Mouse (Mus musculus) erythroblast, adult 5-6 weeks (primary cell): Measurements from ENCODE around the gene Itgb2l. TPM values are rescaled to one million over a fixed set of nuclear protein-coding genes. Genes with fewer than 3 reads are reported as not detected.

ENCODE experiments used
- ATAC-seq: replicated peaks from 2 replicates; pipeline ENCODE4 v1.8.0; 2016; ENCODE audit warnings: moderate number of reproducible peaks, mild to moderate bottlenecking, moderate TSS enrichment, inconsistent platforms; ENCODE audit not compliant: poor library complexity, low FRiP score, severe bottlenecking
- total RNA-seq, 2 experiments: library from RNA; stranded (forward) in 1 of 2; stranded (reverse) in 1 of 2; fragments of 150-400 nt in 1 of 2; fragments of 200-764, 138-1000 nt in 1 of 2; gene quantifications; 2 replicates each; pipeline versions ENCODE4 v1.2.3 to v1.2.4; 2015 to 2017; ENCODE audit warnings: low replicate concordance in 2 of 2

The Itgb2l gene
- total RNA-seq, 2 experiments from 2014 or later = 29.6 to 42.7 TPM

DNA sequence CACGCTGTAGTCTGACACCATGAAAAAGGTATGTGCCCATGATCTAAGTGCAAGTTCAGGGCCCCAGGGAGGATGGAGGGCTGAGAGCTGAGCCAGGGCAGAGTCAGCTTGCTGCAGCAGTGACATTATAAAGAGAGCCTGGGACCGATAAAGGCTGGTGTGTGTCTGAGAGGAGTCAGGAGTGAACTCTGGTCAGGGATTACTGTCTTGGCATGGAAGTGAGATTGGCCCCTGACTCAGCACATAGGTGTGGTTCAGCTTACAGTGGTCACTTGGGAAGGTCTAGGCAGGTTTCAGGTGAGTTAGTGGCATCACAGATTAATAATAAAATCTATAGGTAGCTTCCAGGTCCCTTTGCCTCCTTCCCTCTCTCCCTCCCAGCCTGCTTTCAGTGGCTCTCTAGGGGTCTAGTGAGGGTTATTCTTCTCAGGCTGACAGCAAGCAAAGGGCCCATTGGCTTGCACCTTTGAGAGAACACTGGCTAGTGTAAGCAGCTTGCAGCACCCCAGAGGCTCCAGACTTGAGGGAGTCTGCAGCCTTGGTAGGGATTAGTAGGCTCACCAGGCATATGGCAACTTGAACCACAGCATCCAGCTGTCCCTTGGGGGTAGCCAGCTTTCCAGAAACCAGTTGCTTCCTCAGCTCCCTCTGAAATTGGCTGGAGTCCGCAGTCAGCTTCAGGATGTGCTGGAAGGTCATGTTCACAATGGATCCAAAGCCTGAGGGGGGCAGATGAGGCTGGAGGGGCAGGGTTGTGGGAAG is 9.2 kb downstream of the Itgb2l start:
- ATAC-seq = no peak

DNA sequence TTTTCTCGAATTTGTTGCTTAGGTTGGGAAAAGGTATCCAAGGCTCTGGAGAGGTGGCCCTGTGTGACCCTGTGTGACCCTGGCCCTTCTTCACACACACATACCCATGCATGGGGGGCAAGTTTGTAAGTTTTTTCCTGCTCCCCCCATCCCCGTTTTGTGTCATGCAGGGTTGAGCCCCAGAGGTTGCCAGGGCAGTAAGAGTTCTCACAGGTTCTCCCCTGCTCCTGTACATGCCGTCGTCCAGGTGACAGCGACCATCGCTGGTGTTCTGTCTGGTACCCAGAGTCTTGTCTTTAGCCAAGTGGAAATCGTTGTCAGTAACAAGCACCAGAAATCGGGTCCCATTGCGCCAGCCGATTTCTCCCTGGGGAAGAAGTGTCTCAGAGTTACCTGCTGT is 10.2 kb downstream of the Itgb2l start:
- ATAC-seq = no peak

DNA sequence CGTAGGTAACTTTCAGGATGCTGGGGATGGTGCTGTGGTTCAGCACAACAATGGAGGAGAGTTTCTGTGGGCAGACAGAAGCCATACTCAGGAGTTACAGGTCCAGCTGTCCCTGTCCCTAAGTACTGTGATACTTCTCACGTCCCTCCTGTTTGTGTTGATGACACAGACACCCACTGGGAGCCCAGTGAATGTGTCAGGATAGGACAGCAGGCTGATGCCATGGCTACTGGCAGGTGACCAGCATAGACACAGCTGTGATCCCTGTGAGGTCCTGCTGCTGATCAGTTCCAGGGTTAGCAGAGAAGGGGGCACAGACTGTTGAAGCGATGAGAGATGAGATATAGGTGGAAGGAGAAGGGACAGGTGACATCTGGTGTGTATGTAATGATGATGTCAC is 14.4 kb downstream of the Itgb2l start:
- no peak for ATAC-seq

DNA sequence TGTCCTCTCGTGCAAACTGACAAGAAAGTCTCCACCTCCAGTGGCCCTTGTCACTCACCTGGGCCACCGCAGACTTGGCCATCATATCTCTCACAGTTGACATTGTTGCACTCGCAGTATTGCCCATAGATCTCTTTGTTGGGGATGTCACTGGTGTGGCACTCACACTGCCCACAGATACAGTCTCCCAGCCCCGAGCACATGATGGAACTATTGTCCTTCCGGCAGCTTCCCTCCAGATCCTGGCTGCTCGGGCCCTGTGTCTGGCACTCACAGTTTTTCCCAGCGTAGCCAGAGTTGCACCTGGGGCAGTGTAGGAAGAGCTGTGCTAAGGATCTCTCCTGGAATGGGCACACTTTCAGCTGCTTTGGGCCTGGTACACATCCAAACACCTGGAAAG is 16.7 kb downstream of the Itgb2l start:
- ATAC-seq = no peak

DNA sequence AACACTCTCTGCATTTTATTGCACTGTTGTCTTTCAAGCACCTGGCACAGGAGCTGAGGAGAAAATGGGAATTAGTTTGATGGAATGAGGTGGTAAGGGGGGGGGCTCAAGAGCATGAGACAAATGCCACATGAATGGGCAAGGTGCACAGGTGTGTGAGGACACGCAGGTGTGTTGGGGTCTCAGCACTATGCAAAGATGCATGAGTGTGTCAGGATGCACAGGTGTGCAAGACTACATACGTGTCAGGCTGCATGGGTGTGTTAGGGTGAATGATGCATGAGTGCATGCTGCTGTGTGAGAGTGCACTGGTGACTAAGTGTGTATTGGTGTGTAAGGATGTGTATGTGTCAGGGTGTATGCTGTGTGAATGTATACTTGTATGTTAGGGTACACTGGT is 18.4 kb downstream of the Itgb2l start:
- no peak for ATAC-seq

DNA sequence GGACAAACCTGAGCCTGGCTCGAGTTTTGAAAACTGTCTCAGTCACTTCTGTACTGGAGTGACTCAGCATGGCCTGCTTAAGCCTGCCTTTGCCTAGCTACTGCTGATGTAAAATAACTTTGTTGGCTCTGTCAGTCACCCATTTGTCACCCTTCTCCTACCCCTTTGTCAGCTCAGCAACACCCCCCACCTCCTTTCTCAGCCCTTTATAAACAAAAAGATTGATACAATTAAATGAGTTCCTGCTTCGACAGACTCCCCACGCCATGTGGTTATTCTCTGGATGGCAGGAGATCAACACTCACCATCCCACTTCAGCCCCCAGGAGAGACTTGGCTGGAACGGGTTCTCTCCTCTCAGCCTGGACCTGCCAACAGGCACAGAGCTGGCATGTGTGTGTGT is 35.4 kb downstream of the Itgb2l start:
- ATAC-seq = no peak

DNA sequence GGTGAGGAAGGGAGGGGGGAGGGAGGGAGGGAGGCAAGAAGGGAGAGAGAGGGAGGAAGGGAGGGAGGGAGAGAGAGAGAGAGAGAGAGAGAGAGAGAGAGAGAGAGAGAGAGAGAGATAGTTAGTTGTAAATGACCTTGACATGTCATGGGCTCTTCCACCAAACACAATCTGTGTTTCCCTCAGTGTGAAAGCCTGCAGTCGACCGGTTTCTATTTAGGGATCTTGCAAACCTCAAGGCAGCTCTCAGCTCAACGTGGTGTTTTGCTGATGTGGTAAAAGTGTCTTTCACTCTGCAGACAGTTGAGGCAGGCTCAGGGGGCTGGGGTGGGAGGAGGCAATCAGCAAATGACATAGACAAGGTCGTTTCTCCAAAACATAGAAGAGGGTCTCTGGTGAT is 37.1 kb downstream of the Itgb2l start:
- no peak for ATAC-seq

DNA sequence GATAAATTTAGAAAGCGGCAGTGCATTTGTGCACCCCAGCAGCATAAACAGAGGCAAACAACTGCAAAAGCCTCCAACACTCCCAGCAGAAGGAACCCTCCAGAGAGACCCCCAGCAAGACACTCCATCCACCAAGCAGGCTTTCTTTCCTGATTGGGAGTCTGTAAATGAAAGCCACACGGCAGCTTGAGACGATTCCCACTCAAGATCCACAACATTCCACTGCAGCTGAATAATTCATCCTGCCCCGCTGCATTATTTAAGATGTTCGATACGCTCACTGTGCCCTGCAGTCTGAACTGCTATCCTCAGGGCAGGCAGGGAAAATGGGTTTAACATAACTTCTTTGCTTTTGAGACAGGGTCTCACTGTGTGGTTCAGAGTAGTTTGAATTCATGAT is 41.1 kb downstream of the Itgb2l start:
- ATAC-seq = no peak

DNA sequence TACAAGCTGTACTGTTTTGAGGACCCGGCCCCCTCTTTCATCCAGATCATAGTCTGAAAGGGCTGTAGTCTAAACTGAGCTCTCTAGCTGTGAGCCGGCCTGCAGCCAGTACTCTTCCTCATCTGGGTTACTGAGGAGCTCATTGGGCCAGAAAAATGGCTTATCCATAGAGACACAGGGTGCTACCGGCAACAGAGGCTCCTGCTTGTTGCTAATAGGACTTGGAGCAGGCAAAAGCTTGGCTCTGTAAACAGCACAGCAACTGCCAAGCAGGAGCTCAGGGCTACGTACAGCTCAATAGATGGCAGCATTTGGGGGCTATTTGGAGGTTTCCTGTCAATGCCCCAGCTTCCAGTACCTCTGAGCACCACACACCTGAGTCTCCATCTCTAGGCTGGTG is 43.4 kb downstream of the Itgb2l start:
- no peak for ATAC-seq

DNA sequence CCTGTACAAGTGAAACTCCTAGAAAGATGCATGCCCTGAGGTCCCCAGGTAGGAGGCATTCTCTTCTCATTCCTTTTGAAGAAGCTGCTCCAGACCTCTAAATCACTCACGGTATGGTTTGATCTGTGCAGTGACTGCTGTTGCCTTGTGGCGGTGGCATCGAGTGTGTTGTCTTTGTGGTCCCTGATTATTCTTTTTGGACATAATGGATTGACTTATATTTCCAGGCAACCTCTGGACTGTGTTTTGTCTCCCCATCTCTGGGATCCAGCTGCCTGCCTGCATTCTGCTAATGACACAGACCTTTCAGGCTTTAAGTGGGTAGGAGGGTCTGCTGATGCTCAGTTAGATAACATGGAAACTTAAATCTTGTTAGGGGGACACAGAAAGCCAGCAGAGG is 44.6 kb downstream of the Itgb2l start:
- ATAC-seq = no peak

DNA sequence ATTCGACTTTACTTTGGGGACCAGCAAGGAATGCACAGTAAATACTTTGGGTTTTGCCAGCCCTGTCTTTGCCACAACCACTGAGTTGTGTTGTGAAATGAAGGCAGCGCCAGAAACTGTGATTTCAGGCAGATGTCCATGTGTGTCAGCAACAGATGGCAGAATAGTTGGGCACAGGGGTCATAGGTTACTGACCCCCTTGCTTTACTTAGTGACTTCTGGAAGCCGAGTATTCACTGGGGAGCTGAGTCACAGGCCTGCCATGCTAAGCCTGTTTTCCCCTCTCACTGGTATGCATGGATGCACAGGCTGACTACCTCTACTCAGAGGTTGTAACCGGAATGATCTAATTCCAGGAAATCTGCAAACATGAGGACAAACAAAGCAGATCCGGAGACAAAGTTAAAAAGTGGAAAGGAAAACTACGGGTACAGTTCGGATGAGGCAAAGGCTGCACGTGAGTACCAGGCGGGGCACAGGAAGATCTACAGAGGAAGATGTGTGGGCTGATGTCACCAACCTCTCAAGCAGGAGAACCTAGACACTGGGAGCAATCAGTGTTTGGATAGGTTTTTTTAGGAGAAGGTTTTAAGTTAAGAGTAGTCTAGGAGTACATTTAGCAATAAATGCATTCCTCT is 47.3 kb downstream of the Itgb2l start:
- ATAC-seq = no peak

DNA sequence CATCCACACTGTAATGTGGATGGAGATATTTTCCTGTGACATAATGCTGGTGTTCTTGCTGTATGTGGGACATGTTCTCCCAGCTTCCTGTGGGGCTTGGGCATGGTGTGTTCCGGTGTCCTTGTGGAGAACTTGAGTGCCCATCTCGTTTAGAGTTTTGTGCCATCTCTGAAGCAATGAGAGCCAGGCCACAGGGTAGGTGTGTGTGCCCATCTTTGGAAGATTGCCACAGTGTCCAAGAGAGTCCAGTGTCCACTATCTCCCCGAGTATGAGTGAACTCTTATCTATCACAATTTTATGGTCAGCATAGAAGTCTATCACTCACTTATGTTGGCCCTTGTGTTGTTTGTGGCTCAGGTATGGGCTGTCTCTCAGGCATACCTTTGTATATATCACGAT is 47.9 kb downstream of the Itgb2l start:
- no peak for ATAC-seq

DNA sequence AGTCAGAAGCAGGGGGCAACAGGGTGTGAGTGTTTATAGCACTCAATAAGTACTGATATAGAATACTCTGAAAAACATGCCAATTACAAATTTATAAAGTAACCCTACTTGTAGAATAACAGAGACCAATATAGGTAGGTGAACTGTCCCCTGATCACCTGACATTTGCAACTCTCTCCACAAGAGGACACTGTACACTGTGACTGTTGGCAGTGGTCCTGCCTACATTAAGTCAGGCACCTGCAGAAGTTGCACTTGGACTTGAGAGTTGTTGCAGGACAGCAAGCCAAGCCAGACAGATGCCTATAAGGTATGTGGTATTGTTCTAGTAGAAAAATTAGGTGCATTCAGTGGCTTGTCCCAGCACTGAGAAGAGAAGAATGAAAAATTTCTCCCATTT is 52.3 kb downstream of the Itgb2l start:
- no peak for ATAC-seq

DNA sequence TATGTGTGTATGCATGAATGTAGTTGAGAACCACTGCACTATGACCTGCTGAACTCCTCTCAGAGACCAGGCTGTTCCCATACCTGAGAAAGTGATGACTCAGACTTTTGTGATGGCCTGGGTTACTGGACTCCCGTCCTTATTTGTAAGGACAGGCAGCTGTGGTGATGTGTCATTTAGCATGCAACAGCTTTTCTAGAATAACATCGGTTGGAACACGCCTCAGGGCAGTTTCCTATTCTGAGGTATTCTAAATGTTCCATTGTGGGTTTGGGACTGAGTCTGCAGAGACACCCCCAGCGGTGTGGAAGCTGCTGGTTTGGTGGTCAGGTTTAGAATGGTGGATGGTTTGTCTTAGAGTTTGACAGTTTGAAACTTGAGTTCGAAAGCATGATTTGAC is 54.9 kb downstream of the Itgb2l start:
- ATAC-seq = no peak

DNA sequence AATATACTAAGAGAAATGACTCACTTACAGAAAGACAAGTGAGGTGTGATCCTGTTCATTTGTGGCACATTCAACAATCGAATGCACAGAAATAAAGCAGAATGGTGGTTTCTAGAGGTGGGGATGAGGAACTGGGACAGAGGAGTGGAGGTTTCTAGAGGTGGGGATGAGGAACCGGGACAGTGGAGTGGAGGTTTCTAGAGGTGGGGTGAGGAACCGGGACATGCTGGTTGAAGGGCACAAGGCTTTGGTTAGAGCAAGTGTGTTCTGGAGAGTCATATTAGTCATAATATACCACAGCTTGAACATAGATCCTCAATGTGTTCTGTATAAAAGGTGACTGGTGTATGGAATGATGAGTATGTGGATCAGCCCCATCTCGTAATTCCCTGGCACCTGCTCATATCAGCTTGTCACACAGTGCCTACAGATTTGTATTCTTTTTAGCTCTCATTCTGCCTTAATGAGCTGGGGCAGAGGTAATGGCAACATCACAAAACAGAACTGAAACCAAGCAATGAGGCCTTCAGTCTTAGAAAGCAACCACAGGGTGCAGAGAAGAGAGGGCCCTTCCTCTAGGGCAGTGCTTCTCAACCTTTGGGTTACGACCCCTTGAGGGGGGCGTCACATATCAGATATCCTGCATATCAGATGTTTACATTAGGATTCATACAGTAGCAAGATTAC is 55.6 kb downstream of the Itgb2l start:
- no peak for ATAC-seq

DNA sequence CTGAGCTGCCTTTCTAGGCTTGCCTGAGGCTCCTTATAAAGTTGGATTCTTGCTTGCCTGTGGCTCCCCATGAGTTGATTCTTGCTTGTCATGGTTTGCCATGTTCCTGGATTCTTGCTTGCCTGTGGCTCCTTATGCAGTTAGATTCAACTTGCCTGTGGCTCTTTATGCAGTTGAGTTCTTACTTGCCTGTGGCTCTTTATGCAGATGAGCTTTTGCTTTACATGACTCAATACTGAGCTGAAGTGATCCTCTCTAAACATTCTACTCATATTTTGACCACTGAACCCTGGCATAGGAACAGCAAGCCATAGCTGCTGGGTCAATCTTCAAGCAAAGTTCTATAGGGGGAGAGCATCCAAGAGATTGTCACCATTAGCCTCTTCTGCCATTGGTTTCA is 58.7 kb downstream of the Itgb2l start:
- no peak for ATAC-seq

DNA sequence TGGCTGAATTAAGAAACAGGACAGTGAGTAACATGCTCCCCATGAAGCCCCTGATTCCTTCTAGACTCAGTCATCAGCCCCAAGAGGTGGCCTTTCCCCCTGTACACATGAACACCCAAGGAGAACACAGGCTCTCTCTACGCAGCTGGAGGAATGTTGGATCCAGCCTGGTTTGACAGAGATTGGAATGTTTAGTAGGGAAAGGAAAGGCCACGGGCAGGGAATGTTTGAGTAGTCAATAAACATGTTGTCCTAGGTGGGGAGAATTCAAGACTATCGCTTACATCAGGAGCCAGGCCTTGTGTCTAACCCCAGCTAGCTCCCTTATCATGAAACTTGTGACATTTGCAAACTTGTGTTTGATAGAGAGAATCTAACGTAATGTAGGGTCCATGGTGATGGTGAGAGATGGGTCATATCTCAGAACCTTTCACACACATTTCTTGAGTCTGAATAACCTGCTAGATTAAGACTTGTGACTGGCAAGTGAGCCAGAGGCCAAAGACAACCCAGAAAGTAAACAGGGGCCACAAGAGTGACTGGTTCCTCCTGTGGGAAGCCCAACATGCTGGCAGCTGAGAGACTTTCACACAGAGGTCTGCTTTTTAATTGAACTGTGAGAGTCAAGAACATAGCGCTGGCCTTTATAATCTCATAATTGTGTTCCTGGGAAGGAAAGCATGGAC is 60.8 kb downstream of the Itgb2l start:
- no peak for ATAC-seq

DNA sequence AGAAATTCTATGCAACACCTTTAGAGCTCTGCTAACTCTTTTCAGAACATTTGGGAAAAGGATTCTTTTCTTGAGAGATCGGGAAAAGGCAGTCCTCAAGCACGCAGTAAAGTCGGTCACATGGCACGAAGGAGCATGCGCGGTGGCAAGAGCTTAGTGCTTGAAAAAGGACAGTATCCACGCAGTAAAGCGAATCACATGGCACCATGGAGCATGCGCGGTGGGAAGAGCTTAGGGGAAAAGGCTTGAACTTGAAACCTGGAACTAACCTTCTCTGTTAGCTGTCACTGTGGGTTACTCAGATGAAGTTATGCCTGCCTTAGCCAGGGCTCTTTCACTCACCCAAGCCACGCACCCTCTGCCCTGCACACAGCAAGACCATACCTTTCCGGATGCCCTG is 62.0 kb downstream of the Itgb2l start:
- ATAC-seq = no peak

DNA sequence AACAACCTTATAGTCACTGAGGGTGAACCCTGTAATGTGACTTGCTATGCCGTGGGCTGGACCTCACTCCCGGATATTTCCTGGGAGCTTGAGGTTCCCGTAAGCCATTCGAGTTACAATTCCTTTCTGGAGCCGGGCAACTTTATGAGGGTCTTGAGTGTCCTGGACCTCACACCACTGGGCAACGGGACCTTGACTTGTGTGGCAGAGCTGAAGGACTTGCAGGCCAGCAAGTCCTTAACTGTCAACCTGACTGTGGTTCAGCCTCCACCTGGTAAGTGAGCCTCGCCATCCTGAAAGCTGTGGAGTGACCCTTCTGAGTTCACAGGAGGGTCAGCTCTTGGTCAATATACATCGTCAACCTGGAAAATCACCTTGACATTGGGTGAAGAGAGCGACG is 65.3 kb downstream of the Itgb2l start:
- no peak for ATAC-seq

DNA sequence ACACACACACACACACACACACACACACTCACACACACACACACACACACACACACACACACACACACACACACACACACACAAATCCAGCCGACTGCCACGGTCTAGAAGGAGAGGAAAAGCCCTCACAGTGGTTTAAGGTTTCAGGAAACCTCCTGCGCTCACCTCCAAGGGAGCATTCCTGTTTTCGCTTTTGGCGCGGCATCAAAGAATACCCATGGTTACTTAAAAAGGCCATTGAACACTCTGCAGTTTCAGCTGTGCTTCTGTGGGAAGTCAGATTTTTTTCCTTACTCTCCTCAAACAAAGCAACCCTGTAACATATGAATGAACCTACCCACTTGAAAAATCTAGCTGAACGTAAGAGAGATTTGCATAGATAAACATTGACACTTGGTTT is 67.1 kb downstream of the Itgb2l start:
- no peak for ATAC-seq

DNA sequence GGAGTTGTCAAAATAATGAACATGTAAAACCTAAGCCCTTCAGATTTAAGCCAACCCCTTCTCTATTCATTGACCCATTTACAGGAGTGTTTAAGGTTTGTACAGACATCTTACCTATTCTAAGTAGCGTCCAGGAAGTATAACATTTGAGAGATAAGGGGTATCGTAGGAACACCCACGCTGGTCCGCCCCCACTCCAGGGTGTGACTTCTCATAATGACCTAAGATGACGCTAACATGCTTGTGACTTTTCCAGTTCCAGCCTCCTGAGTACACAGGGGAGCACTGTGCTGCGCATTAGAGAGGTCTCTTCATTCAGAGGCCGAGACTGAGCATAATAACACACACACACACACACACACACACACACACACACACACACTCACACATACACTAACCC is 67.9 kb downstream of the Itgb2l start:
- no peak for ATAC-seq
